Mouse (Mus musculus) layer of hippocampus, adult 11-12 months (tissue): Measurements from ENCODE around the gene Aff3.

Experiments
- DNase-seq: peaks from one replicate; pipeline ENCODE4 v3.0.0; 2022; ENCODE audit warnings: low spot score

Aff3 gene

GRCm38 (mm10) chr1:38595311-38595710 is 69.4 kb downstream of the Aff3 start:
- no peak for DNase-seq

- DNase-seq, result no peak
These were observed 70.0 kb downstream of the Aff3 start for GRCm38 (mm10) chr1:38594766-38595165.

GRCm38 (mm10) chr1:38591194-38591593 is 73.6 kb downstream of the Aff3 start:
- DNase-seq, result no peak

- no peak for DNase-seq
These were observed 76.0 kb downstream of the Aff3 start for GRCm38 (mm10) chr1:38588741-38589140.

GRCm38 (mm10) chr1:38582328-38582727 is 82.4 kb downstream of the Aff3 start:
- no peak for DNase-seq

- DNase-seq, result no peak
These were observed 84.2 kb downstream of the Aff3 start for GRCm38 (mm10) chr1:38580572-38580971.

GRCm38 (mm10) chr1:38578339-38578738 is 86.4 kb downstream of the Aff3 start:
- DNase-seq, result no peak

GRCm38 (mm10) chr1:38567791-38568190 is 97.0 kb downstream of the Aff3 start:
- DNase-seq, result no peak

GRCm38 (mm10) chr1:38566101-38566678 is 98.6 kb downstream of the Aff3 start:
- no peak for DNase-seq

GRCm38 (mm10) chr1:38565295-38565777 is 99.4 kb downstream of the Aff3 start:
- DNase-seq, result no peak

- no peak for DNase-seq
These were observed 102.2 kb downstream of the Aff3 start for GRCm38 (mm10) chr1:38562397-38563199.

- DNase-seq, result no peak
These were observed 103.4 kb downstream of the Aff3 start for GRCm38 (mm10) chr1:38561331-38561730.

- DNase-seq, result no peak
These were observed 104.1 kb downstream of the Aff3 start for GRCm38 (mm10) chr1:38560666-38561065.

GRCm38 (mm10) chr1:38557615-38558014 is 107.1 kb downstream of the Aff3 start:
- no peak for DNase-seq

- no peak for DNase-seq
These were observed 110.2 kb downstream of the Aff3 start for GRCm38 (mm10) chr1:38554546-38554945.

GRCm38 (mm10) chr1:38553090-38553489 is 111.7 kb downstream of the Aff3 start:
- no peak for DNase-seq

- DNase-seq, result no peak
These were observed 114.2 kb downstream of the Aff3 start for GRCm38 (mm10) chr1:38550579-38550978.

GRCm38 (mm10) chr1:38548671-38549661 is 115.8 kb downstream of the Aff3 start:
- DNase-seq, result no peak

GRCm38 (mm10) chr1:38547685-38548084 is 117.1 kb downstream of the Aff3 start:
- no peak for DNase-seq

- no peak for DNase-seq
These were observed 118.1 kb downstream of the Aff3 start for GRCm38 (mm10) chr1:38546696-38547095.

GRCm38 (mm10) chr1:38545282-38545945 is 119.3 kb downstream of the Aff3 start:
- no peak for DNase-seq

GRCm38 (mm10) chr1:38544501-38544900 is 120.3 kb downstream of the Aff3 start:
- no peak for DNase-seq
